Comparison of ENCODE assay signal across 23 mouse cellular contexts in genomic region chr8:119823278-119823677, GRCm38 (mm10).
"Had no signal": no experiment of that assay in that cellular context is flagged by ENCODE, and none has a peak within 500 bp of the region (broad histone marks: within the 10 kb centered on the region; RNA-seq: fewer than 3 reads in every experiment).

No protein-coding gene starts in this region.

- H3K4me2 ChIP-seq: heart, embryonic 12.5 days; hindbrain, embryonic 13.5 days; hindbrain, embryonic 15.5 days; kidney, embryonic 15.5 days; limb, embryonic 12.5 days; liver, embryonic 11.5 days; liver, embryonic 13.5 days; liver, embryonic 15.5 days had no signal

- H3K4me3 ChIP-seq: gastrocnemius, adult 2 months; heart, embryonic 10.5 days; heart, embryonic 12.5 days; hindbrain, embryonic 13.5 days; hindbrain, embryonic 15.5 days; kidney, embryonic 15.5 days; limb, embryonic 10.5 days; limb, embryonic 12.5 days; liver, embryonic 13.5 days; liver, embryonic 15.5 days had no signal

- H3K9ac ChIP-seq: heart, embryonic 12.5 days; hindbrain, embryonic 13.5 days; hindbrain, embryonic 15.5 days; kidney, embryonic 15.5 days; limb, embryonic 12.5 days; liver, embryonic 13.5 days; liver, embryonic 15.5 days; liver, postnatal 0 days had no signal

- H3K9me3 ChIP-seq: heart, embryonic 10.5 days; heart, embryonic 12.5 days; hindbrain, embryonic 13.5 days; hindbrain, embryonic 15.5 days; kidney, embryonic 15.5 days; limb, embryonic 10.5 days; limb, embryonic 12.5 days; liver, embryonic 13.5 days; liver, embryonic 15.5 days had no signal

- DNase-seq: gastrocnemius, adult 2 months; gastrocnemius, postnatal 14 days; gastrocnemius, postnatal 36 days; heart, adult 18-20 months; heart, postnatal 10 days; kidney, adult 9 months; kidney, postnatal 14 days; kidney, postnatal 36 days; layer of hippocampus, postnatal 36 days; liver; liver, embryonic 13.5 days; liver, postnatal 0 days had no signal

- ATAC-seq: intestine, embryonic 16.5 days; liver, postnatal 0 days had no signal

- H3K27me3 ChIP-seq: heart, embryonic 12.5 days; hindbrain, embryonic 13.5 days; hindbrain, embryonic 15.5 days; kidney, embryonic 15.5 days; limb, embryonic 12.5 days; liver, embryonic 13.5 days; liver, embryonic 15.5 days had no signal

- H3K27ac ChIP-seq: gastrocnemius, adult 2 months; heart, embryonic 10.5 days; hindbrain, embryonic 15.5 days; kidney, embryonic 15.5 days; kidney, postnatal 0 days; limb, embryonic 10.5 days; limb, embryonic 12.5 days; liver, embryonic 13.5 days; liver, embryonic 15.5 days had no signal
